Mouse (Mus musculus): ENCODE results near the gene Map2k5. TPM values are rescaled to one million over a fixed set of nuclear protein-coding genes. Genes with fewer than 3 reads are reported as not detected.
A peak's percentile ranks its signal among the peaks of the same experiment; 100 is the strongest.

Gene Map2k5
- total RNA-seq, 2 experiments from 2014 or later, result 20.6 to 21.0 TPM

- DNase-seq, result no peak
- intact Hi-C loops (cut with DNase I), result no loop called here
Observed at GRCm38 (mm10) chr9:63281086-63281485, 96.6 kb downstream of the Map2k5 start.

- intact Hi-C loops (cut with DNase I), result no loop called here
- DNase-seq, result no peak
Observed at GRCm38 (mm10) chr9:63273781-63274180, 103.9 kb downstream of the Map2k5 start.

- no peak for DNase-seq
- intact Hi-C loops (cut with DNase I), result no loop called here
Observed at GRCm38 (mm10) chr9:63269839-63270238, 107.9 kb downstream of the Map2k5 start.

GRCm38 (mm10) chr9:63263188-63263587 is 114.5 kb downstream of the Map2k5 start:
- DNase-seq, result no peak
- intact Hi-C loops (cut with DNase I), result no loop called here

DNA sequence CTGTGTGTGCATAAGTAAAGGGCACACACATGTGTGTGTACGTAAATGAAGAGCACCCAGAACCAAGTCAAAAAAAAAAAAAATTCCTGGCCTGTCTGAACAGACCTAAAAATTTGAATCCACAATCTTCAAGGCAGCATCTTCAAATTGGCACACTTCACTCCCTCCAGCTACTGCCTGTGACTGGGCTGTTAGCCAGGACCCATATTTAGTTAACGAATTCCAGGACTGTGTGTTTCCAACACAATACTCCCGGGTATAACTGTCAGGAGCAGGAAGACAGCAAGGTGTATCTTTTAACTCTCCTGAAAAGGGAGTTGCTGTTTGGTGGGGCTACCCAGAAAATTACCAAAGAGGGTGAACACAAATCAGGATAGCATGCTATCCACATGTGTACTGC is 118.9 kb downstream of the Map2k5 start:
- intact Hi-C loops (cut with DNase I), result no loop called here
- peak; percentile 16 to 35 for DNase-seq

DNA sequence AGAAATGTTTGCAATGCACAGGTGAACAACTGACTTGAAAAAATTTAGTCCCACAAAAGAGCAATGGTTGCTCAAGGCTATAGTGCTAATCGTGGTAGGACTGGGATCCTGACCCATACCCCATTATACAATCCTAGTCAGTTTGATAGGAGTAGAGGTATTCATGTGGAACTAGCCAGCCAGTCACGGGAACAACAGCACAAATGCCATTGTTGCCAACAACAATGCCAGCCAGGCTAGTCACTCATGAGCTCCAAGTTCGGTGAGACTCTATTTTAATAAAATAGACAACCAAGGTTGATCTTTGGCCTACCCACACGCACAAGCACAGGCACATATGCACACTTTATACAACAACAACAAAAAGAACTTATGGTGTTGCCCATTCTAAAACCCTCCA is 120.0 kb downstream of the Map2k5 start:
- intact Hi-C loops (cut with DNase I), result no loop called here
- DNase-seq, result peak in 1 of 2 experiments; percentile 6

- intact Hi-C loops (cut with DNase I), result no loop called here
- DNase-seq, result no peak
Observed at GRCm38 (mm10) chr9:63250841-63251626, 126.7 kb downstream of the Map2k5 start.

GRCm38 (mm10) chr9:63248095-63248787 is 129.5 kb downstream of the Map2k5 start:
- intact Hi-C loops (cut with DNase I), result no loop called here
- DNase-seq, result no peak

DNA sequence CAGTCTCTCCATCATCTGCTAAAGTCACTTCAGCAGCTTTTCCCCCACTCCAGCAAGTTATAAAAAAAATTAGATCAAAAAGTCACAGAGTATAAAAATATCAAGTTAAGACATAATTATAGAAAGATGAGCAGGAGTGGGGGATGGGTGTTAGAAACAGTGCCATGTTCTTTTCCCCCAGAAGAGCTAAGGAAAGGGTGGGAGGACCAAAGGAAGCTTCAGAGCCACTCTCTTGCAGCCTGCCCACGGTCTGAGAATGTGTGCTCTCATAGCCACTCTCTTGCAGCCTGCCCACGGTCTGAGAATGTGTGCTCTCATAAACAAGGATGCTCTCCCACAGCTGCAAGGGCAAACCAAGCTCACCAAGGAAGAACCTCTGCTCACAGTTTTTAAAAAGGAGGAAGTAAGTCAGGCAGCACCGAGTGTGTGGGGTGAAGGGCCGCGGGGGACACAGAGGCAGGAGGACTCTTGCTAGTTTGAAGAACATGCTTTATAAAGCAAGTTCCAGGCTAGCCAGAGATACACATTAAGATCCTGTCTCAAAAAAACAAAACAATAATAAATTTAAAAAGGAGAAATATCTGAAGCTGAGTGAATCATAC is 131.0 kb downstream of the Map2k5 start:
- intact Hi-C loops (cut with DNase I), result no loop called here
- DNase-seq, result no peak

GRCm38 (mm10) chr9:63241961-63242360 is 135.7 kb downstream of the Map2k5 start:
- intact Hi-C loops (cut with DNase I), result no loop called here
- DNase-seq, result no peak

DNA sequence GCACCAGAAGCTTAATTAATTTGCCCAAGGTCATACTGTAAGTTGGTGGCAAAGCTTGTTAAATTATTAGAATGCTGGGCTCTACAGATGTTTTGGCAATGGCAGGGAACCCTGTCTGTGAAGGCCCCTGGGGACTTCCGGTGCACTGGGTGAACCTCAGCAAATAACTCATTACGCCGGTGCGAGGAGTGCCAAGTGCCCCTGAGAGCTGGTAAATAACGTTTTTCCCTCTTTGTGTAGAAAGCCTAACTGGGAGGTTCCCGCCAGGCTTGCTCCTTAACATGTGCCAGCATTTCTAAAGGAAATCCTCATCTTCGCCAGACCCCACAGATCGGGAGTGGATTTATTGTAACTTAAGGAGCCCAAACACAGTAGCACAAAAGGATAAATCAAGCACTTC is 136.5 kb downstream of the Map2k5 start:
- intact Hi-C loops (cut with DNase I), result no loop called here
- DNase-seq, result no peak

- intact Hi-C loops (cut with DNase I), result no loop called here
- DNase-seq, result no peak
Observed at GRCm38 (mm10) chr9:63234356-63234755, 143.3 kb downstream of the Map2k5 start.

GRCm38 (mm10) chr9:63230289-63230688 is 147.4 kb downstream of the Map2k5 start:
- intact Hi-C loops (cut with DNase I), result no loop called here
- no peak for DNase-seq

DNA sequence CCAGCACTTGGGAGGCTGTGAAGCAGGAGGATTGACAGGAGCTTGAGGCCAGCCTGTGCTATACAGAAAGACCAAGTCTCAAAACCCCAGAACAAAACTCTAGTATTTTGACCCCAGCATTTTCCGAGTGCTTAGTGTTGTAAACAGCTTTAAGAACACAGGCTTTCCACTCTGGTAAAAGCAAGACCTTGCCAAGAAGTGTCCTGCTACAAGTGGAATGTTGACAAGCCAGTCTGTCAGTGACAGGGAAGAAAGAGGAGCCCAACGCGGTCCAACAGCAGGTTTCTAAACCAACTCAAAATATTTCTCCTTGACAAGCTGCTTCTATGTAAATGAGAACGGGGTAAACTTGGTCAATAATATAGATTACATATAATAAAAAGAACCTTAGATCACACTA is 148.6 kb downstream of the Map2k5 start:
- intact Hi-C loops (cut with DNase I), result no loop called here
- peak in 1 of 2 experiments; percentile 21 for DNase-seq

DNA sequence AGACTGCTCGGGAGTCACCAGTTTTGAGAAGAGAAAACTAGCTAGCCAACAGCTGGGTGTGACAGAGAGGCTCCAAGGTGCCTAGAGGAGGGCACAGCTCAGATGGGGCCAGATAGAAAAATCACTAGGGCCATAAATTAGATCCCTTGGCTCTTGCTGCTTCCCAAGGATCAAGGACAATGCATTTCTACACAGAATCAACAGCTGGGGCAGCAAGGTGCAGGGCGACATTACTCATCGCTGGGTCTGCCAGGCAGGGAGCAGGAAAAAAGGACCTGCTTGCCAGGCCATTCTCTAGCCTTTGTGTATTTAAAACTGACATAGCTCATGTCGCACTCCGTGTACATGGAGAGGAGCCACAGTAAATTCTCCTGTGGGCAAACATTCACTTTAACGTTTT is 155.5 kb downstream of the Map2k5 start:
- DNase-seq, result no peak
- intact Hi-C loops (cut with DNase I), result no loop called here

DNA sequence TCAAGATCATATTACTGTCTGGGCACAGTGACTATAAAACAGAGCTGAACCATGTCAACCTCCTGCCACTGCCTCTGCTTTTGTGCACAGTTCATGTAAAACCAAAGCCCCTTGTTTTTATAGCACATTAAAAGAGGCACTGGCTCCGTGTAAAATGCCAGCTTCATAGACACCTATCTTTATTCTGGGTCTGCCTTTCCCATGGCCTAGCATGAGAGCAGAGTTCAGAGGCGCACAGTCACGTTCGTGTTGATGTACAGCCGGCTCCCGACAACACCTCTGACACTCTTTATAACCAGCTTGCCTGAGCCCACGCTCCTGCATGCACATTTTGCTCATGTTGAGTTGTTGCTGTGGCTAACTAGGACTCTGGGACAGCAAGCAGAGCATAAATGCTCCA is 157.9 kb downstream of the Map2k5 start:
- DNase-seq, result no peak

DNA sequence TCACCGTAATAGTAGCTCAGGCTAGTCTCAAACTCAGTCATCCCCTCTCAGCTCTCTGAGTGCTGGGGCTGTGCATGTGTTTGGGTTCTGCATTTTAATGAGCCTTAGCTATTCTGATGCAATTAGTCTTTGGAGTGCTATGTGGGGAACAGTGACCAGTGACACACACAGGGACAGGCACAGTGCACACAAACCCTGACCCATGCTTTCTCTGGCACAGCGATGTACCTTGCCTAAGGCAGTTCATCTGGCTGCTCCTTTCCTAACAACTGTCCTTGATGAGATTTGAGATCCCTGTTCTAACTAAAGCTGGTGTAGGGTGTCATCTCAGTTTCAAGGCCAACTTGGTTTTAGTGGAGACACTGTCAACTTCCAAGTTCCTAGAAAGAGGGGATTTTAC is 162.7 kb downstream of the Map2k5 start:
- DNase-seq, result no peak
- intact Hi-C loops (cut with DNase I), result no loop called here

More for the DNA sequence above, 157.9 kb downstream of the Map2k5 start:
- intact Hi-C loops (cut with DNase I), result no loop called here

DNA sequence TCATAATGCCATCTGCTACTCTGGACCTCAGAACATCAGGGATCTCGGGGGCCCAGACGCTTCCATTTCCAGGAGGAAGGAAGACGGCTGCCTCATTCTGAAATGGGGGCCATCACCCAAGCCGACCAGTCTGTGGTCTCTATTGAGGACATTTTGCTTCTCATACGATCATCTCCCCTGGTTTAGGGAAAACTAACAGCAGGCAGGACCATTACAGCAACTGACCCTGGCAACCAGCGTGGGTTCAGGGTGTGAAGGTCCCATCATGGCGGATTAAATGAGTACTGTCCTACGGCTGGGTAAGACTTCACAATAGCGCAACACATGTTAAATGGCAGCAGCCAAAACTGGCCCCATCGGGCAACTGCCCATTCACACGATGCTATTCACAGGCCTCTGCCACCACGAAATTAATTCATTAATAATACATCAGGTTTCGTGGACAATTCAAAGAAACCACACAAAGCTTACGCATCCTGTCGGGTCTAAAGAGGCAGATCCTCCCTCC is 170.9 kb downstream of the Map2k5 start:
- no peak for DNase-seq
- intact Hi-C loops (cut with DNase I), result no loop called here

DNA sequence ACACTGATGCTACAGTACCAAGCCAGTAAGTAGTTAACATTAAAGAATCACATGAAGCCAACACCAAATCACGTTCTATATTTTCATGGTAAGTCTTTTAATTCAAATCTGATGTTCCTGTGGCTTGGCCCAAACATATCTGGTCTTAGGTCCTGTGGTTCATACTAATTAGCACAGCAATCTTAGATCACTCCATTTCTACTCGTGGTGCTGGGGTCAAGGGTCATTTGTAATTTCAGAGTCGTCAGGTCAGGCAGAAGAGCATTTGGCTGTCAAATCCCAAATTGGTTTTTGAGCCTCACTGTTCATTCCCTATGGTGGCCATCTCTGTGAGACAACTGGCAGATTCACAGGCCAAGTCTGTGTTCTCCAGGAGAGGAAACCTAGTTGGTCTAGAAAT is 174.2 kb downstream of the Map2k5 start:
- intact Hi-C loops (cut with DNase I), result no loop called here
- no peak for DNase-seq

- no peak for DNase-seq
- intact Hi-C loops (cut with DNase I), result no loop called here
Observed at GRCm38 (mm10) chr9:63201376-63202323, 176.1 kb downstream of the Map2k5 start.
